Mouse (Mus musculus): ENCODE data around the gene Stox2.

GRCm38 (mm10) chr8:47389430-47389829, 56.7 kb downstream of the Stox2 start:
- TF ChIP-seq CTCF (IDR thresholded peaks at IDR 0.05; ENCODE audit: insufficient read depth, low read depth, low read length) (no peak), POLR2A (IDR thresholded peaks at IDR 0.05; ENCODE audit: insufficient read depth, low read depth, low read length) (no peak)
